Mouse (Mus musculus): ENCODE data around the gene Vipas39.
"Not testable (repeated sequence)": the region's sequence is repeated elsewhere in the genome, so short reads cannot be mapped to it uniquely, and the experiment has no call there.

The Vipas39 gene

DNA sequence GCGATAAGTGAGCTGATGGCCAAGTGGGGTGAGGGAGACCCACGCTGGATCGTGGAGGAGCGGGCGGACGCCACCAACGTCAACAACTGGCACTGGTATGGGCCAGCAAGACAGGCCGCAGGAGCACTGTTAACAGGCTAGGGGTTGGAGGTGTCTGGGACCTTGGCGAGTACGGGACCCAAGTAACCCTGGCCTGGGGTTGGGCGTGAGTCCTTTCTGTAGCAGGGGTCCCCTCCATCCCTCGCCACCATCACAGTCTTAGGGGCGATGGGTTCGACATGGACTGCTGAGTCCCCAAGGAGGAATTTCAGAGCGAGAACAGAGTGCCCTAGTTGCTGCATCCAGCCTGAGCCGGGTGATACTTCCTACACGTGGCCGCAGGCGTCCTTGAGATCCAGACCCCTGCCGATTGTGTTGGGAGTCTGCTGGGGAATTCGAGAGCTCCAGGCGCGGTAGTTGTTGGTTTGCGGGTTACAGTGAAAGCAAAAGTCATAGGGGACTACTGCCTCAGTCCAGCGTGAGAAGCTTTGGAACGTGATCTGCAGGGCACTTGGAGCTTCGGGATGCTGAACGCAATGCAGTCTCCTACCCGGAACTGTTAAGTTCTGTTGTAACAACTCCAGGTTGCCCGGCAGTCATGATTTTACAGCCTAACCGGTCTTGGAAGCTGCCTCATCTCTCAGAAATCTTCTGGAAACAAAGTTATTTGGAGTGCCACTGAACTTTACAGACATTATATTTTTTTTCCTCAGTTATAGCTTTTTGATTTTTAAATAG lies 959 bp upstream of the Vipas39 start:
- no peak for DNase-seq (ENCODE audit: low spot score in 2 of 2)

- no peak for DNase-seq (ENCODE audit: low spot score in 2 of 2)
These were observed 612 bp downstream of the Vipas39 start for GRCm38 (mm10) chr12:87265444-87265843.

DNA sequence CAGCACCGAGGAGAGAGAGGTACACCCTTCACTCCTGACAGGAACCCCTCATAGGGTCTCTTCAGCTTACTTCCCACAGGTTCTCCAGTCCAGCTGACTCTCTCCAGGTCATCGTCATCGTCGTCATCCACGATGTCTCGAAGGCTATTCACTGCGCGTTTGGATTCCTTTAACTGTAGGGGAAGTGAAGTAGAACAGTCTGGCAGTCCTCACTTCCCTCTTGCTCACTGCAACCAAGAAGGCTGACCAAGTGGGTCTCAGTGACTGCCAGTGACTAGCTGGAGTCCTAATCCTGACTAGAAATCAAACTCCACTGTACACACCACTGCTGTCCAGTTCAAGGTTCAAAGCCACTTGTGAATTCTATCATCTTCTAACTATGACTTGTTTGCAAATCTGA lies 5.5 kb downstream of the Vipas39 start:
- DNase-seq (ENCODE audit: low spot score in 2 of 2): no peak

GRCm38 (mm10) chr12:87256629-87257028 lies 9.4 kb downstream of the Vipas39 start:
- no peak for DNase-seq (ENCODE audit: low spot score in 2 of 2)

DNA sequence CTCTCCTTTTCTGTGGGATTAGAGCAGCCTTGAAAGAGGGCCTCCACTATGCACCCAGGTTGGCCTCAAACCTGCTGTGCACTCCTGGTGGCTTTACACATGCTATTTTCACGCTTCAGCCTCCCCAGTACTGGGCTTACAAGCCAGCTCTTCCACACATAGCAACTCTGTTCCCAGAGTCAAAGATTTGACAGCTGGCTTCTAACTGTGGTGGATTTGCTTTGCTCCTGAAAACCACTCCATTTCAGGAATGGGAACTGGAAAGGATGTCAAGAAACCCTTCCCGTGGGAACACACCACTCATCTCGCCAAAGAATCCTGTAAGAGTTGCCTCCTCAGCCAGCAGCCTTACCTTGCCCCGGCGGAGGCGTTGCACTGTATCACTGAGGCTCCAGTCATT lies 12.2 kb downstream of the Vipas39 start:
- DNase-seq (ENCODE audit: low spot score in 2 of 2): no peak

GRCm38 (mm10) chr12:87250161-87250560 lies 15.9 kb downstream of the Vipas39 start:
- DNase-seq (ENCODE audit: low spot score in 2 of 2): no peak

- no peak for DNase-seq (ENCODE audit: low spot score in 2 of 2)
These were observed 27.4 kb downstream of the Vipas39 start, which contains the start of gene Noxred1 for GRCm38 (mm10) chr12:87238632-87239031. TSS of gene Noxred1 (minus strand) at chr12:87238732.

DNA sequence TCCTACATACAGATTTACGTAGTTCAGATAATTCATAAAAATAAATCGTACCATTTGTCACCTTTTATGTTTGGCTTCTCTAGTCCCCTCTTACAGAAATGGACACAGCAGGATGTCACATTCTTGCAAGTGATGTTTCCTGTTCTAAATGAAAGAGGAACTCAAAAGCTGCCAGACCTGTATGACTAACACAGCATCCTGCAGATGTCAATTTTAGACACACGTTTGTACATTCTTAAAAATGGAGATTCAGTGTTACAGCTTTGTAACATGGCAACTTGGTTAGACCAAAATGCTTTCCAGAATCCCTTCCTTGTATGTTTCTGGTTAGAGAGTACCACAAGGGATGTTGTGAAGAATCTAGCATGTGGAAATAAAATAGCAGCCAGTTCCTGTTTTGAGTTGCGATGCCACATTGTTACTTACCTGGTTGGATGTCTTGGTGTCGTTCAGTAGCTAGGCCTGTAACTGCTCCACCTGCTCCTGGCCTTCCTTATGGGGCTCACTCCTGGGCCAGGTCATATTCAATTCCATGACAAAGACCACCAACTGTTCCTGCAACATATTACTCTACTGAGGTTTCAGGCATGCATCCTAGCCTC lies 29.1 kb downstream of the Vipas39 start:
- DNase-seq (ENCODE audit: low spot score in 2 of 2): no peak

GRCm38 (mm10) chr12:87230379-87230895 lies 35.6 kb downstream of the Vipas39 start:
- DNase-seq (ENCODE audit: low spot score in 2 of 2): no peak

GRCm38 (mm10) chr12:87229633-87230032 lies 36.4 kb downstream of the Vipas39 start:
- no peak for DNase-seq (ENCODE audit: low spot score in 2 of 2)

DNA sequence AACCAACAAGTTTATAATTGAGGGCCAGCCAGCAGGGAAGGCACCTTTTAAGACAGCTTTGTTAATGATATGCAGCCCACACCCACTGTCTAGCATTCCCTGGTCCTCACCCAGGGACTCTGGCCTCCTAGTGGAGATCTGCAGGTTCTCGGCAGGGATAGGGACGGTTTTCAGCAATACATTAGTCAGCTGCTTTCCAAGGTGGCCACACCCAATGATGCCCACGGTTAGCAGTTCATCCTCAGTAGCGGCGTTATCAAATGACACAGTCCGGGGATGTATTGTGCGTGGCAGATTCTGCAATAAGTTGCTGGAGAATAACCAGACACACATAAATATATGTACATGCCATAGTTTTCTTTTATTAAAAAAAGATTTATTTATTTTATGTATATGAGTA lies 39.3 kb downstream of the Vipas39 start:
- no peak for DNase-seq (ENCODE audit: low spot score in 2 of 2)

DNA sequence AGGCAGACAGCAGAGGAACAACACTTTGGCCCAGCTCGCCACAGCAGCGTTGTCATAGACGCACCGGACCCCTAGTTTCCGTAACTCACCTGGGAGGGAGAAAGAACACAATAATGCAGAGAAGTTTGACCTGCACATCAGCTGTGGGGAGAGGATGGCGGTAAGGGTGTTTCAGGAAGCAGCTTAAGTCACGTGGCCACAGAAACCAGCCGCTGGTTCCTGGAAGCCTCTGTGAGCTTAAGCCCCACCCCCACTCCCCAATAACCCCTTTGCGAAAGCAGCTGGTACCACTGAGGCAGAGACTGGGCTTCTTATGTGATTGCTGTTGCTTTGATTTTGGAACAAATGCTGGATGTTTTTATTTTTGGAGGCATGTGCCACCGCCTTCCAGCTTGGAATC lies 41.1 kb downstream of the Vipas39 start:
- no peak for DNase-seq (ENCODE audit: low spot score in 2 of 2)

DNA sequence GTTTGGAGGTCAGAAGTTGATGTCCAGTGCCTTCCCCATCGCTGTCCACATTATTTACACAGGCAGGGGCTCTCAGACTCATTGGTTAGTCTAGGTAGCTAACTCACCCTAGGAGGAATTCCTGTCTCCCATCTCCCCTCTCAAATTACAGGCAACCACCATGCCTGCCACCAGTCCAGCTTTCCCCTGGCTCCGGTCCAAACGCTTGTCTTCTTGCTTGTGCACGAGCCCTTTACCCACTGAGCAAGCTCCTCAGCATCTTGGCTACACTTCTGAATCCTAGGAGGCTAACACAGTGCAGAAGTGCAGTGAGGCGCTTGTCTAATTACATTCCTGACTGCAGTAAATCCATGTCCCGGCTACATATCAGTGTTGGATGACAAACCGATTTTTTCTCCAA lies 46.7 kb downstream of the Vipas39 start:
- DNase-seq (ENCODE audit: low spot score in 2 of 2): no peak

DNA sequence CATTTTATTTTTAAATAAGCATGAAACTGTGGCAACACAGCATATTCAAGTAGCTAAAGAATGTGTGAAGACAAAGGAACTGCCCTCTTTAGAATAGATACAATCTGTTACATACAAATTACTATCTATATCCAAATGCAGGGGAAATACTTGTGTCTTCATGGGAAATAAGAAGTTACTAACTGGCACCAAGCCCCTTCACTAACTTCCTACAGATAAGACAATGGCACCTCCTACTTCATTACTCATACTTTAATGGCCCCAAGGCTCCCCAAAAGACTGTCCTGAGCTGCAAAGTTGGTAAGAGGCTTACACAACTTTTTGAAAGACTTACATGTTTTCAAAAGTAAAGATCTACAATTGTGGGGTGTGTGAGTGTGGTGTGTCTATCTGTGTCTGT lies 48.5 kb downstream of the Vipas39 start:
- no peak for DNase-seq (ENCODE audit: low spot score in 2 of 2)

GRCm38 (mm10) chr12:87216053-87216452 lies 50.0 kb downstream of the Vipas39 start:
- no peak for DNase-seq (ENCODE audit: low spot score in 2 of 2)

DNA sequence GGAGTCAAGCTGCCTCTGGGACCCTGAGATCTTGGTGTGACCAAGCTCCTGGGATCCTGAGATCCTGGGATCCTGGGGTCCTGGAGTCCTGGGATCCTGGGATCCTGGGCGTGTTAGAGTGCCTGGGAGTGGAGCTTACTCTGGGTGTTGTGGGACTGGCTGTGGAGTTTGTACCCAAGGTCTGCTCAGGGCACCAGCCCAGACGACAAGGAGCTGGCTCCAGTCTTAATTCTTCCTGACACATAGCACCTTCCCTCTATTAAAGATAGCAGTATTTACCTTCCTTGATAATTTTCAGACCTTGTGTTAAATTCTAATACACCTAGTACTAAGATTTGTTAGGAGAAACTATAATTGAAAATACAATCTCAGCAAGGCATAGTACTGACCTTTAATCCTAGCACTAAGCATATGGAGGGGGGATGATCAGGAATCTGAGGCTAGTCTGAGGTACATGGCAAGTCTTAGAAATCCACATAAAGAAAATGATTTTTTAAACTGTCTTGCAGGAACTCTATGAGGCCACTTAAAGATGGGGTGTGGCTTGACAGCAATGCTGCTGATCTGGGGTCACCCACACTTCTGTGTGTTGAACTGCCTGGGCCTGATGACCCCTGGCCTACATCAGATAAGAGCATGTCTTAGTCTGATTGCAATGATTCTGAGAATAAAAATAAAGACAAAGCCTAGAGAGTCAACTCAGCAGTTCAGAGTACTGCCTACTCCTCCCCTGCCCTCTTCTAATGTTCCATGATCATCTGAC lies 53.0 kb downstream of the Vipas39 start:
- no peak for DNase-seq (ENCODE audit: low spot score in 2 of 2)

DNA sequence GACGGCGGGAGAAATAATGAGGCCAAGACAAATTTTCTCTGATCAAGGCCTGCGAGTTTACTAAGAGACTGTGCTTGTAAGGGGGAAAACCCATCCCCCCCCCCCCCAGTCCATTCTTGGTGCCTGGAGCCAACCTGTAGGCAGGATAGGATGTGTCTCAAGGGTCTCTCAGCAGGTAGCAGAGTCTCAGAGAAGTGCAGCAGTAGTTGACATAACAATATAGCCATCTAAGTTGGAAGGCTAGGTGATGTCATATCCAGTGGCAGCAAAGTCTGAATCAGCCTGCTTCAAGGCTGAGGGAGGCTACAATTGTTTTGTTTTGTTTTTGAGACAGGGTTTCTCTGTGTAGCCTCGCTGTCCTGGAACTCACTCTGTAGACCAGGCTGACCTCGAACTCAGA lies 60.3 kb downstream of the Vipas39 start:
- not testable (repeated sequence) for DNase-seq (ENCODE audit: low spot score in 2 of 2)

GRCm38 (mm10) chr12:87201694-87202093 lies 64.4 kb downstream of the Vipas39 start:
- DNase-seq (ENCODE audit: low spot score in 2 of 2): peak in 1 of 2 experiments; percentile 6

- peak; percentile 87 to 93 for DNase-seq (ENCODE audit: low spot score in 2 of 2)
These were observed 66.0 kb downstream of the Vipas39 start, which contains the start of gene Tmed8 for GRCm38 (mm10) chr12:87199973-87200586. TSS of gene Tmed8 (minus strand) at chr12:87200454.

- DNase-seq (ENCODE audit: low spot score in 2 of 2): peak; percentile 56 to 58
These were observed 66.7 kb downstream of the Vipas39 start, which contains the start of gene Samd15 for GRCm38 (mm10) chr12:87199206-87199972. TSS of gene Samd15 (plus strand) at chr12:87199723.

DNA sequence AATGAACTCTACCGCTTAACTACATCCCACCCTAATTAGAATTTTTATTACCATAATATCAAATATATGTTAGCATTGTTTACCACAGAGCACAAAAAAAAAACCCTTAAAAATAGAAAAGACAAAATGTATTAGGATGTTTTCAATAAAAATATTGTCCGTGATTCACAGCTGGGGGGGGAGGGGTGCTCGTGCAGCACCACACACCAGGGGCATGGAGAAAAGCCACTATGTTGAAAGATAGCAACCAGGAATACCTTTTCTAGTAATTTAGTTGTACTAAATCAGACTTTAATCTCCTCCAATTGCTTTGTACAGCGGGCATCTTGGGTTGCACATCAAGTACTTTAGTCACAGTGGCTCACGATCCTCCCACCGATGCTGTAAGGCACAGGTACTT lies 67.3 kb downstream of the Vipas39 start:
- DNase-seq (ENCODE audit: low spot score in 2 of 2): peak in 1 of 2 experiments; percentile 16

All from right cerebral cortex, postnatal 10 days (tissue).